Mouse (Mus musculus) limb, embryonic 14.5 days (tissue): Measurements from ENCODE around the gene Adipor2. TPM values are rescaled to one million over a fixed set of nuclear protein-coding genes. Genes with fewer than 3 reads are reported as not detected.

Experiments used
- ATAC-seq: fragments of 200-750 bp; cut with Nextera tagmentation; 2 replicates; pipeline ENCODE4 v1.8.0; 2017; ENCODE audit warnings: low read depth, moderate number of reproducible peaks, moderate TSS enrichment; ENCODE audit not compliant: low FRiP score
- DNase-seq: peaks from one replicate; pipeline ENCODE4 v3.0.0-alpha.2; 2015; ENCODE audit warnings: low spot score
- H3K27ac ChIP-seq: fragments of 300-500 bp; sonication (generic); replicated peaks from 2 replicates; pipeline ENCODE4 v1.5.1; 2014; ENCODE audit warnings: low read depth, mild to moderate bottlenecking, low read length, moderate library complexity, mixed read lengths
- H3K27me3 ChIP-seq: fragments of 300-500 bp; sonication (generic); 2 replicates; pipeline ENCODE4 v1.6.1; 2014; ENCODE audit warnings: low read length, mixed read lengths; ENCODE audit not compliant: control insufficient read depth, insufficient read depth
- H3K36me3 ChIP-seq: fragments of 300-500 bp; sonication (generic); 2 replicates; pipeline ENCODE4 v1.6.1; 2014; ENCODE audit warnings: mild to moderate bottlenecking, low read length, moderate library complexity, mixed read lengths; ENCODE audit not compliant: control insufficient read depth, insufficient read depth
- H3K4me1 ChIP-seq: fragments of 300-500 bp; sonication (generic); 2 replicates; pipeline ENCODE4 v1.6.1; 2014; ENCODE audit warnings: antibody characterized with exemption, low read length, mixed read lengths; ENCODE audit not compliant: control insufficient read depth, insufficient read depth
- H3K4me2 ChIP-seq: fragments of 300-500 bp; sonication (generic); replicated peaks from 2 replicates; pipeline ENCODE4 v1.6.1; 2014; ENCODE audit warnings: low read depth, mild to moderate bottlenecking, low read length, moderate library complexity; ENCODE audit not compliant: severe bottlenecking
- H3K4me3 ChIP-seq: fragments of 300-500 bp; sonication (generic); replicated peaks from 2 replicates; pipeline ENCODE4 v1.5.1; 2014; ENCODE audit warnings: low read length
- H3K9ac ChIP-seq: fragments of 300-500 bp; sonication (generic); 2 replicates; pipeline ENCODE4 v1.6.1; 2014; ENCODE audit warnings: mild to moderate bottlenecking, low read depth, low read length, moderate library complexity; ENCODE audit not compliant: severe bottlenecking
- H3K9me3 ChIP-seq: fragments of 300-500 bp; sonication (generic); 2 replicates; pipeline ENCODE4 v1.6.1; 2016; ENCODE audit warnings: low read length; ENCODE audit not compliant: control insufficient read depth
- POLR2A ChIP-seq: fragments of 200-500 bp; IDR thresholded peaks from 2 replicates; pipeline ENCODE4 v1.8.0; 2012; ENCODE audit warnings: inconsistent platforms, mild to moderate bottlenecking, moderate library complexity, borderline replicate concordance; ENCODE audit not compliant: insufficient read depth, insufficient read length; ENCODE audit errors: extremely low read depth
- WGBS: fragments of 180-500 bp; shearing (Covaris S2); extraction: QIAGEN DNeasy Blood & Tissue Kit; methylation state at CpG from one replicate; pipeline ENCODE4 v1.1.7; 2014; 5-methylcytosine and 5-hydroxymethylcytosine counted together
- polyA plus RNA-seq, 2 experiments: library from polyadenylated mRNA; depleted of rRNA in 1 of 2; stranded (reverse) in 1 of 2; unstranded in 1 of 2; fragments of >200 nt; fragmentation: Nextera tagmentation in 1 of 2; extraction: Ambion mirVana in 1 of 2; gene quantifications; 2 replicates each; pipeline versions ENCODE4 v1.2.1 to v1.2.3; 2012 to 2014

Adipor2 gene
- polyA plus RNA-seq, 2 experiments = 28.1 to 35.5 TPM

DNA sequence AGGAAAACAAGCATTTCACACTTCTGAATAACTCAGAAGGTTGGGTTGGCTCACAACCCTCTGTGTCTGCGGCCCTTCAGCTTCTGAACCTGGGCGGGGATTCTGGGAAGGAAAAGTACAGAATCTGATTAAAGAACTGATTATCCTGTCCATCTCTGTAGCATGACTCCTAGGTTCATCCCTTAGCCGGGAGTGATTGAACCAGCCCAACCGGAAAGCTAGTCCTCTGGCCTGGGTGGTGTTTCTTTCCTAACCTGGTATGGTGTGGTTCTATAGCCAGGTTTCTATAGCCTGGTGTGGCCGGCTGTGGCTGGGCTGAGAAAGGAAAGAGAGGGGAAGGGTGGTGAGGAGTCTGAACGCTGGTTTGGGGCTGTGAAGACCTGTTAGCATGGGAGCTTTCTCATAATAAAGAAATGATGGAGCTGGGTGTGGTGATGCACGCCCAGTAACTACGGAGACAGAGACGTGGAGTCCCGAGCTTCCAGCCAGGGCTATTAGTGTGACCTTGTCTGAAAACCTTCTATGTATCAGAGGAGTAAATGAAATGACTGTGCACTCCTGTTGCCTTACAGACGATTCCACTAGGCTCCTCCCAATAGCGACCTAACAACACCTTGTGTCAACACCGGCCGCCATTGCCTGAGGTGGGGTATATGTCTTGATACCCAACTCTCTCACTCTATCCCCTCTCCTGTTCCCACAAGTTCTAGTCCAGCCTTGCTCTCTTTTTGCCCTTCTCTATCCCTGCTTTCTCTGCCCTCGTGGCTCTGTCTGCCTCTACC lies 3.1 kb downstream of the Adipor2 start:
- Histone ChIP-seq H3K4me3 (no peak overlapping the region), H3K4me2 (no peak overlapping the region), H3K4me1 (no peaks in the 10 kb centered on the region), H3K9me3 (no peaks in the 10 kb centered on the region), H3K9ac (no peak overlapping the region), H3K27me3 (no peaks in the 10 kb centered on the region), H3K27ac (no peak overlapping the region), H3K36me3 (no peaks in the 10 kb centered on the region)
- 84% methylated on average over 15 of the region's 15 CpGs for WGBS
- no peak for ATAC-seq
- no peak for DNase-seq
- no peak for TF ChIP-seq POLR2A

GRCm38 (mm10) chr6:119412588-119412987 lies 4.9 kb downstream of the Adipor2 start:
- no peak overlapping the region for H3K9ac ChIP-seq
- ATAC-seq = no peak

GRCm38 (mm10) chr6:119411511-119411910 lies 6.0 kb downstream of the Adipor2 start:
- ATAC-seq = no peak
- 79% methylated on average over 3 of the region's 3 CpGs for WGBS

More at GRCm38 (mm10) chr6:119412588-119412987, 4.9 kb downstream of the Adipor2 start:
- Histone ChIP-seq H3K4me1 (no peaks in the 10 kb centered on the region), H3K4me2 (no peak overlapping the region), H3K4me3 (no peak overlapping the region), H3K36me3 (no peaks in the 10 kb centered on the region), H3K27me3 (no peaks in the 10 kb centered on the region), H3K27ac (no peak overlapping the region), H3K9me3 (no peaks in the 10 kb centered on the region)
- DNase-seq = no peak
- 92% methylated on average over 4 of the region's 4 CpGs for WGBS
- no peak for TF ChIP-seq POLR2A

DNA sequence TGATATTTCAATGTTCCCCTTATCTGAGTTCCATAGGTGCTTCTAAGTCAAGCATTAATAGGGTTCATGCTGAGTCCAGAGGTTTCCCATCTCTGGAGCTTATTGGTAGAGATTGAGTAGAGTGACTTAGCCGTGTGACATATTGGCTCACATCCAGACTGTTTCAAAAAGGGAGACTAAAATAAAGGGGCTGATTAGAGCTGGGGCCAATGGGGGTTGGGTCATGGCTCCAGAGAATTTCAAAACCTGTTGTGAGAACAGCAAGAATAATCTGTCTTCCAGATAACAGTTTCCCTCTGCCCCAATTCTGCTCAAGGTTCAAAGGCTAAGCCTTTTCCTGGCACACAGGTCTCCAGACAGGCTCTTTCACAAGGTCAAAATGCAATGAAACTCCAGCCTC lies 7.7 kb downstream of the Adipor2 start:
- Histone ChIP-seq H3K4me2 (no peak overlapping the region), H3K27ac (no peak overlapping the region), H3K9me3 (no peaks in the 10 kb centered on the region), H3K4me3 (no peak overlapping the region), H3K9ac (no peak overlapping the region), H3K36me3 (no peaks in the 10 kb centered on the region), H3K4me1 (no peaks in the 10 kb centered on the region), H3K27me3 (no peaks in the 10 kb centered on the region)
- DNase-seq (no peak), ATAC-seq (no peak)
- TF ChIP-seq POLR2A = no peak
- WGBS = 50% methylated on average over 1 of the region's 1 CpGs

More at GRCm38 (mm10) chr6:119411511-119411910, 6.0 kb downstream of the Adipor2 start:
- Histone ChIP-seq H3K9ac (no peak overlapping the region), H3K27me3 (no peaks in the 10 kb centered on the region), H3K4me2 (no peak overlapping the region), H3K27ac (no peak overlapping the region), H3K9me3 (no peaks in the 10 kb centered on the region), H3K4me1 (no peaks in the 10 kb centered on the region), H3K4me3 (no peak overlapping the region), H3K36me3 (no peaks in the 10 kb centered on the region)
- no peak for DNase-seq
- no peak for TF ChIP-seq POLR2A

DNA sequence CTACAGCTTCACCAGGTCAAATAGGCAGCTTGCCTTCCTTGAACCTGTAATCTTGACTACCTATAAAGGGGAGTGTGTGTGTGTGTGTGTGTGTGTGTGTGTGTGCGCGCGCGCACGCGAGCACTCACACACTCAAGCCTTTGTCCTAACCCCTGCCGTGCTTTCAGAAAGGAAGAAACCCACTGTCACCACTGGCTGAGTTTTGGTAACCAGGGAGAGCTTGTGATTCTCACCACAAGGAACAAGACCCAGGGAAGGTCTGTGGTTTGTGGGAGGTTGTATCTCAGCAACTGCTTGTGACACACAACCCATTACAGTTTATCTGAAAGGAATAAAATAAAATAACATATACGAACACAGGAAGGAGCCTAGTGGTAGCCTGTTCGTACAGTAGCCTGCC lies 8.9 kb downstream of the Adipor2 start:
- no peak for TF ChIP-seq POLR2A
- no peak for DNase-seq

More for the DNA sequence above, 8.9 kb downstream of the Adipor2 start:
- no peaks in the 10 kb centered on the region for H3K27me3 ChIP-seq
- no peak for ATAC-seq
- H3K27ac ChIP-seq = no peak overlapping the region
- no peaks in the 10 kb centered on the region for H3K36me3 ChIP-seq
- H3K4me3 ChIP-seq = no peak overlapping the region
- no peaks in the 10 kb centered on the region for H3K4me1 ChIP-seq
- H3K9ac ChIP-seq = no peak overlapping the region
- H3K9me3 ChIP-seq = no peaks in the 10 kb centered on the region
- no peak overlapping the region for H3K4me2 ChIP-seq
- WGBS = 82% methylated on average over 9 of the region's 9 CpGs
